Mouse (Mus musculus) inflammation-experienced regulatory T-cells (primary cell): Measurements from ENCODE around the gene Mrps17. TPM values are rescaled to one million over a fixed set of nuclear protein-coding genes. Genes with fewer than 3 reads are reported as not detected.

ENCODE experiments used
- polyA plus RNA-seq, 2 experiments: library from polyadenylated mRNA; unstranded; fragments of 100-300 nt; shearing (Covaris generic); gene quantifications; one replicate each; pipeline ENCODE4 v1.2.1; 2017

The Mrps17 gene
- 100 to 1,000 TPM in 1 of 2 experiments, 10 to 100 TPM in 1; 89.5 to 115 TPM for polyA plus RNA-seq

GRCm38 (mm10) chr5:129715326-129715861 is at the start of gene Mrps17:
Mrps17 (plus strand) TSS chr5:129715497.

GRCm38 (mm10) chr5:129670036-129670458 is 45.2 kb upstream of the Mrps17 start, which contains the start of gene Zfp11:
Zfp11 (minus strand) TSS chr5:129670099.

GRCm38 (mm10) chr5:129708412-129708811 is 6.9 kb upstream of the Mrps17 start, which contains the start of gene Sept14:
Sept14 (minus strand) TSS chr5:129708512.

GRCm38 (mm10) chr5:129724834-129725773 is 9.8 kb downstream of the Mrps17 start, which contains the start of gene Nipsnap2:
Nipsnap2 (plus strand) TSS chr5:129725063.

Other genes starting within 250 kb of the Mrps17 start
- gene Sfswap, start 214.3 kb upstream of the Mrps17 start, polyA plus RNA-seq = 10 to 100 TPM; 46.2 to 52.0 TPM
- 1 to 10 TPM; 1.5 to 3.6 TPM for gene Mmp17, start 131.3 kb upstream of the Mrps17 start, polyA plus RNA-seq
- gene Zfp11, start 45.4 kb upstream of the Mrps17 start, polyA plus RNA-seq = 1 to 10 TPM; 3.1 to 4.4 TPM
- under 1 TPM; 0.30 to 0.54 TPM for gene Sept14, start 7.0 kb upstream of the Mrps17 start, polyA plus RNA-seq
- gene Nipsnap2, start 9.6 kb downstream of the Mrps17 start, polyA plus RNA-seq = 10 to 100 TPM; 27.5 to 38.4 TPM
- 10 to 100 TPM; 54.0 to 61.0 TPM for gene Psph, start 72.0 kb downstream of the Mrps17 start, polyA plus RNA-seq
- 10 to 100 TPM; 22.9 to 40.9 TPM for gene Sumf2, start 131.5 kb downstream of the Mrps17 start, polyA plus RNA-seq
- 100 to 1,000 TPM; 415 to 430 TPM for gene Chchd2, start 172.0 kb downstream of the Mrps17 start, polyA plus RNA-seq
- 1 to 10 TPM; 1.3 to 3.4 TPM for gene Zbed5, start 180.2 kb downstream of the Mrps17 start, polyA plus RNA-seq
- gene Phkg1, start 183.1 kb downstream of the Mrps17 start, polyA plus RNA-seq = 1 to 10 TPM; 1.2 to 1.7 TPM
- gene Nupr1l, start 193.0 kb downstream of the Mrps17 start, polyA plus RNA-seq = 1 to 10 TPM in 1 of 2 experiments, under 1 TPM in 1; 0.36 to 2.4 TPM
- 10 to 100 TPM; 15.3 to 17.9 TPM for gene Vkorc1l1, start 226.5 kb downstream of the Mrps17 start, polyA plus RNA-seq